Mouse (Mus musculus) thymus, adult 2 months (tissue): Measurements from ENCODE around the gene Polg2. TPM values are rescaled to one million over a fixed set of nuclear protein-coding genes. Genes with fewer than 3 reads are reported as not detected.

Experiments
- DNase-seq: peaks from one replicate; pipeline ENCODE4 v3.0.0; 2021
- H3K27ac ChIP-seq: fragments of 200-500 bp; 2 replicates; pipeline ENCODE4 v1.5.1; 2012; ENCODE audit warnings: low read length, control low read depth; ENCODE audit not compliant: control insufficient read depth, insufficient read depth
- H3K27me3 ChIP-seq: fragments of 200-500 bp; 2 replicates; pipeline ENCODE4 v1.6.1; 2012; ENCODE audit warnings: mild to moderate bottlenecking, low read length, moderate library complexity, mixed read lengths; ENCODE audit not compliant: control insufficient read depth, insufficient read depth
- H3K36me3 ChIP-seq: fragments of 200-500 bp; 2 replicates; pipeline ENCODE4 v1.6.1; 2012; ENCODE audit warnings: mild to moderate bottlenecking, low read length, moderate library complexity; ENCODE audit not compliant: control insufficient read depth, insufficient read depth
- H3K4me1 ChIP-seq: fragments of 200-500 bp; replicated peaks from 2 replicates; pipeline ENCODE4 v1.6.1; 2012; ENCODE audit warnings: low read length; ENCODE audit not compliant: control insufficient read depth, insufficient read depth
- H3K4me3 ChIP-seq: fragments of 200-500 bp; 2 replicates; pipeline ENCODE4 v1.5.1; 2012; ENCODE audit warnings: mild to moderate bottlenecking, low read length, control low read depth, moderate library complexity; ENCODE audit not compliant: control insufficient read depth, insufficient read depth
- CTCF ChIP-seq: fragments of 200-500 bp; IDR thresholded peaks from 2 replicates; pipeline ENCODE4 v1.5.1; 2012; ENCODE audit warnings: mild to moderate bottlenecking, control low read depth, low read length, moderate library complexity, borderline replicate concordance; ENCODE audit not compliant: control insufficient read depth, poor library complexity, insufficient read depth; ENCODE audit errors: extremely low read depth
- POLR2A ChIP-seq: fragments of 200-500 bp; IDR thresholded peaks from 2 replicates; pipeline ENCODE4 v1.6.1; 2012; ENCODE audit warnings: mild to moderate bottlenecking, low read length, control low read depth, moderate library complexity; ENCODE audit not compliant: control insufficient read depth, poor library complexity, insufficient read depth; ENCODE audit errors: extremely low read depth
- WGBS: fragments of 180-500 bp; shearing (Covaris S2); methylation state at CpG from one replicate; pipeline ENCODE4 v1.1.7; 2018; 5-methylcytosine and 5-hydroxymethylcytosine counted together
- polyA plus RNA-seq: library from polyadenylated mRNA; depleted of rRNA; stranded (reverse); fragments of >200 nt; gene quantifications from 2 replicates; pipeline ENCODE4 v1.2.3, GENCODE M21; 2012; rRNA removed

The Polg2 gene
- 11.1 and 11.8 TPM in 2 replicates for polyA plus RNA-seq

GRCm38 (mm10) chr11:106779388-106780088 is at the start of gene Polg2:
Gene Polg2 (minus strand): TSS chr11:106779537.
- Histone ChIP-seq H3K4me1 (no peaks in the 10 kb centered on the region), H3K27ac (peak within 1 kb of the TSS; percentile 82), H3K27me3 (no peaks in the 10 kb centered on the region), H3K4me3 (peak within 1 kb of the TSS; percentile 73), H3K36me3 (peaks cover 61% of the 10 kb centered on the region)
- DNase-seq: peak; percentile 91
- 2% methylated on average over 30 of the region's 30 CpGs for WGBS
- TF ChIP-seq CTCF: peak; percentile 62; the same call in 1 of the 2 replicates
- peak; percentile 96 for TF ChIP-seq POLR2A

GRCm38 (mm10) chr11:106828079-106828478 is 48.7 kb upstream of the Polg2 start:
- Histone ChIP-seq H3K36me3 (peaks cover 27% of the 10 kb centered on the region), H3K4me1 (no peaks in the 10 kb centered on the region; the same call in 1 of the 2 replicates), H3K27ac (no peak overlapping the region), H3K27me3 (no peaks in the 10 kb centered on the region), H3K4me3 (no peak overlapping the region)
- WGBS: 97% methylated on average over 7 of the region's 7 CpGs
- TF ChIP-seq POLR2A (no peak), CTCF (no peak)
- no peak for DNase-seq

GRCm38 (mm10) chr11:106824403-106824802 is 45.1 kb upstream of the Polg2 start:
- WGBS: 94% methylated on average over 10 of the region's 10 CpGs
- H3K36me3 ChIP-seq: peaks cover 15% of the 10 kb centered on the region
- H3K4me3 ChIP-seq: no peak overlapping the region
- no peak overlapping the region for H3K27ac ChIP-seq
- no peak for TF ChIP-seq POLR2A
- H3K4me1 ChIP-seq: no peaks in the 10 kb centered on the region; the same call in 1 of the 2 replicates
- no peaks in the 10 kb centered on the region for H3K27me3 ChIP-seq
- DNase-seq: no peak

GRCm38 (mm10) chr11:106823741-106824140 is 44.4 kb upstream of the Polg2 start:
- DNase-seq: no peak
- H3K4me1 ChIP-seq: no peaks in the 10 kb centered on the region; the same call in 1 of the 2 replicates
- no peak overlapping the region for H3K27ac ChIP-seq
- TF ChIP-seq CTCF (no peak), POLR2A (no peak)
- WGBS: 98% methylated on average over 8 of the region's 8 CpGs
- H3K4me3 ChIP-seq: no peak overlapping the region
- no peaks in the 10 kb centered on the region for H3K27me3 ChIP-seq
- H3K36me3 ChIP-seq: peaks cover 22% of the 10 kb centered on the region

- Histone ChIP-seq H3K4me3 (no peak overlapping the region), H3K27me3 (no peaks in the 10 kb centered on the region), H3K27ac (no peak overlapping the region), H3K36me3 (peaks cover 26% of the 10 kb centered on the region), H3K4me1 (no peaks in the 10 kb centered on the region; the same call in 1 of the 2 replicates)
- WGBS: 79% methylated on average over 5 of the region's 5 CpGs
- no peak for TF ChIP-seq POLR2A
- no peak for TF ChIP-seq CTCF
- no peak for DNase-seq
Observed at GRCm38 (mm10) chr11:106822911-106823310, 43.6 kb upstream of the Polg2 start.

GRCm38 (mm10) chr11:106822491-106822890 is 43.2 kb upstream of the Polg2 start:
- TF ChIP-seq CTCF: no peak
- TF ChIP-seq POLR2A: no peak
- DNase-seq: no peak
- no peaks in the 10 kb centered on the region; the same call in 1 of the 2 replicates for H3K4me1 ChIP-seq
- no peak overlapping the region for H3K27ac ChIP-seq
- no peaks in the 10 kb centered on the region for H3K27me3 ChIP-seq
- no peak overlapping the region for H3K4me3 ChIP-seq
- peaks cover 30% of the 10 kb centered on the region for H3K36me3 ChIP-seq
- 97% methylated on average over 8 of the region's 8 CpGs for WGBS
